Mouse (Mus musculus): Measurements from ENCODE around the gene Mpzl2. TPM values are rescaled to one million over a fixed set of nuclear protein-coding genes. Genes with fewer than 3 reads are reported as not detected.

Gene Mpzl2
- total RNA-seq, 1 experiment: 13.3 TPM

DNA sequence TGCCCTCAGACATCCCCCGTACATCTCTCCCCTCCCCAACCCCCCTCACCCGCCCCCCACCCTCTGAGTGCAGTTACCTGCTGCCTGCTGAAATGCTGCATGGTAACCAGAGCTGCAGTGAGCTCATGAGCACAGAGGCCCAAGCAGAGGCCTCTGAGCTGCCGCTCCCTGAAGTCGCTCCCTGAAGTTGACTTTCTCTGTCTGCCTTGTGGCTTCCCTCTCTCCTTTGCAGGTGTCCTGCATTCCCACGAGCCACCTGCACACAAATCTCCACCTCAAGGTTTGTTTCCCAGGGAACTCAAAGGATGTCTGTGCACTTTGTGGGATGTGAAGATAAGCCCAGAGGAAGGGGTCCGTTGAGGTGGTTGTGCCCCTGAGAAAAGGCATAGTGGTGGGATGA is 28.3 kb upstream of the Mpzl2 start:
- no peak overlapping the region for H3K4me3 ChIP-seq (ENCODE audit: insufficient read depth in 1 of 2, low read depth in 1 of 2, low read length in 2 of 2, poor library complexity in 1 of 2, severe bottlenecking in 1 of 2)

DNA sequence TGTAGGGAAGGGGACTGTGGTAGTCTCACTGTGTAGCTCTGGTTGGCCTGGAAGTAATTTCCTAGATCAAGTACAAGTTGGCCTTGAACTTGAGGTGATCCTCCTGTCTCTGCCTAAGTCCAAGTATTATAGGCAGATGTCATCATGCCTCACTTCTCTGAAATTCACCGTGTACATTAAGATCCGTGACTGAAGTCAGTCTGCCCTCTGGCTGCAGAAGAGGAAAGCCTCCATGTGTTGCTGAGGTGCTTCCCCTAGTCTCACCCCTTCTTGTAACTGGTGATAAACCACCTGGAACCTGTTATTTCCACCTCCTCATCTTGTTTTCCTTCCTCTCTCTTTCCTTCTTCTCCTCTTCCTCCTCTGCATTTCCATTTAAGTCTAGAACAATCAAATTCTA is 24.7 kb upstream of the Mpzl2 start:
- in situ Hi-C loops (cut with MboI; ENCODE audit: low sequenced_read_pairs in 2 of 2, unreplicated experiment in 2 of 2): no loop called here
- no peak for DNase-seq (ENCODE audit: low read depth, low spot score)
- Histone ChIP-seq H3K9ac (ENCODE audit: insufficient read depth, low read depth, low read length, poor library complexity, severe bottlenecking) (no peak overlapping the region), H3K36me3 (ENCODE audit: control insufficient read depth, insufficient read depth, low read length, poor library complexity, severe bottlenecking) (no peaks in the 10 kb centered on the region), H3K4me1 (ENCODE audit: control insufficient read depth in 2 of 2, insufficient read depth in 2 of 2, low read length in 2 of 2, poor library complexity in 1 of 2) (no peaks in the 10 kb centered on the region), H3K4me3 (ENCODE audit: insufficient read depth in 1 of 2, low read depth in 1 of 2, low read length in 2 of 2, poor library complexity in 1 of 2, severe bottlenecking in 1 of 2) (no peak overlapping the region), H3K27ac (ENCODE audit: insufficient read depth, low read depth, low read length, poor library complexity, severe bottlenecking) (no peak overlapping the region), H3K9me3 (ENCODE audit: control insufficient read depth, insufficient read depth, low read depth, low read length) (no peaks in the 10 kb centered on the region)
- TF ChIP-seq CHD2 (IDR thresholded peaks at IDR 0.05; ENCODE audit: low read depth, low read length): no peak
- no peak for TF ChIP-seq ZNF384 (IDR thresholded peaks at IDR 0.05; ENCODE audit: low read depth, low read length)
- no peak for TF ChIP-seq MAFK (IDR thresholded peaks at IDR 0.05; ENCODE audit: insufficient read depth, low read depth, low read length)
- no peak for TF ChIP-seq HCFC1 (IDR thresholded peaks at IDR 0.05; ENCODE audit: borderline replicate concordance, insufficient read depth, low read length)
- TF ChIP-seq ZC3H11A (IDR thresholded peaks at IDR 0.05; ENCODE audit: borderline replicate concordance, low read depth, low read length): no peak

More for the DNA sequence above, 28.3 kb upstream of the Mpzl2 start:
- Histone ChIP-seq H3K4me1 (ENCODE audit: control insufficient read depth in 2 of 2, insufficient read depth in 2 of 2, low read length in 2 of 2, poor library complexity in 1 of 2) (no peaks in the 10 kb centered on the region; a peak in 1 of 4 replicates), H3K36me3 (ENCODE audit: control insufficient read depth, insufficient read depth, low read length, poor library complexity, severe bottlenecking) (no peaks in the 10 kb centered on the region), H3K9ac (ENCODE audit: insufficient read depth, low read depth, low read length, poor library complexity, severe bottlenecking) (no peak overlapping the region), H3K9me3 (ENCODE audit: control insufficient read depth, insufficient read depth, low read depth, low read length) (no peaks in the 10 kb centered on the region), H3K27ac (ENCODE audit: insufficient read depth, low read depth, low read length, poor library complexity, severe bottlenecking) (no peak overlapping the region)
- in situ Hi-C loops (cut with MboI; ENCODE audit: low sequenced_read_pairs in 2 of 2, unreplicated experiment in 2 of 2): no loop called here
- TF ChIP-seq MAFK (IDR thresholded peaks at IDR 0.05; ENCODE audit: insufficient read depth, low read depth, low read length) (no peak), ZNF384 (IDR thresholded peaks at IDR 0.05; ENCODE audit: low read depth, low read length) (no peak)
- DNase-seq (ENCODE audit: low read depth, low spot score): no peak

DNA sequence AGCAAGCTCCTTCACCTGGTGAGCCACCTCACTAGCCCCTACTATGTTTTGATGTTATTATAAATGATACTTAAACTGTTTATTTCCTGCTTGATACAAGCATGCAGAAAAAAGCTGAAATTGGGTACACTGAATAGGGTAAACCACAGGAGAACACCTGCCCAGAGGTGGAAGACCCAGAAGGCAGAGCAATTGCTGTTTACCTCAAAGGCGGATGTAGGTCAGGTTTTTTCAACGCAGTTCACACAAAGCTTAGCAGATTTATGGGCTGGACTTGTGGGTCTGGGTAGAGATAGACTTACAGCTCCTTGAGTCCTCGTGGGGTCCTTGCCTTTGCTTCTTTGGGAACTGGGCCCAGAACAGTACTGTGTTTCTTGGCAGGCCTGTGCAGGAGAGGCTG is 23.8 kb upstream of the Mpzl2 start:
- Histone ChIP-seq H3K9ac (ENCODE audit: insufficient read depth, low read depth, low read length, poor library complexity, severe bottlenecking) (no peak overlapping the region), H3K4me1 (ENCODE audit: control insufficient read depth in 2 of 2, insufficient read depth in 2 of 2, low read length in 2 of 2, poor library complexity in 1 of 2) (no peaks in the 10 kb centered on the region), H3K36me3 (ENCODE audit: control insufficient read depth, insufficient read depth, low read length, poor library complexity, severe bottlenecking) (no peaks in the 10 kb centered on the region), H3K4me3 (ENCODE audit: insufficient read depth in 1 of 2, low read depth in 1 of 2, low read length in 2 of 2, poor library complexity in 1 of 2, severe bottlenecking in 1 of 2) (no peak overlapping the region), H3K9me3 (ENCODE audit: control insufficient read depth, insufficient read depth, low read depth, low read length) (no peaks in the 10 kb centered on the region), H3K27ac (ENCODE audit: insufficient read depth, low read depth, low read length, poor library complexity, severe bottlenecking) (no peak overlapping the region)
- in situ Hi-C loops (cut with MboI; ENCODE audit: low sequenced_read_pairs in 2 of 2, unreplicated experiment in 2 of 2): no loop called here
- TF ChIP-seq CHD2 (IDR thresholded peaks at IDR 0.05; ENCODE audit: low read depth, low read length) (no peak), ZNF384 (IDR thresholded peaks at IDR 0.05; ENCODE audit: low read depth, low read length) (no peak)
- DNase-seq (ENCODE audit: low read depth, low spot score): no peak

DNA sequence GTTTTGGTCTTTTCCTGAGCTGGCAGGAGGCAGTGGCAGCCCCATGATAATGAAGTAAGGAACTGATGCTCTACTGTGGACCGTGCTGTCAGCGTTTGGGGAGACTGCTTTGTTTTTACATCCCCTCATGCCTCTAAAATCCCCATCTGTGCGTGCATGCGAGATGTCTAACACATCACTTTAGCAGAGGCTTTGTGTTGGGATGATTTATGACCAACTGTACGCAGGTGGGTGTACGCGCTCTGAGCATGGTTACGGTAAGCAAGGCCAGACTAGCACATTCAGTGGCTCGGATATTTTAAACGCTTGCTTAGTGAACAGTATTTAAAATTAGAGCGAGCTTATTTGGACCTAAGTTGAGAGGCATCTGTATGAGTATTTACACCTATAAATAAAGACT is 21.6 kb upstream of the Mpzl2 start:
- H3K4me3 ChIP-seq (ENCODE audit: insufficient read depth in 1 of 2, low read depth in 1 of 2, low read length in 2 of 2, poor library complexity in 1 of 2, severe bottlenecking in 1 of 2): no peak overlapping the region
- DNase-seq (ENCODE audit: low read depth, low spot score): no peak
- TF ChIP-seq HCFC1 (IDR thresholded peaks at IDR 0.05; ENCODE audit: borderline replicate concordance, insufficient read depth, low read length) (no peak), ZNF384 (IDR thresholded peaks at IDR 0.05; ENCODE audit: low read depth, low read length) (no peak), MAFK (IDR thresholded peaks at IDR 0.05; ENCODE audit: insufficient read depth, low read depth, low read length) (no peak), ZC3H11A (IDR thresholded peaks at IDR 0.05; ENCODE audit: borderline replicate concordance, low read depth, low read length) (no peak), CHD2 (IDR thresholded peaks at IDR 0.05; ENCODE audit: low read depth, low read length) (no peak)
- no peak overlapping the region for H3K9ac ChIP-seq (ENCODE audit: insufficient read depth, low read depth, low read length, poor library complexity, severe bottlenecking)
- no peak overlapping the region for H3K27ac ChIP-seq (ENCODE audit: insufficient read depth, low read depth, low read length, poor library complexity, severe bottlenecking)
- no peaks in the 10 kb centered on the region for H3K9me3 ChIP-seq (ENCODE audit: control insufficient read depth, insufficient read depth, low read depth, low read length)
- H3K36me3 ChIP-seq (ENCODE audit: control insufficient read depth, insufficient read depth, low read length, poor library complexity, severe bottlenecking): no peaks in the 10 kb centered on the region
- no peaks in the 10 kb centered on the region for H3K4me1 ChIP-seq (ENCODE audit: control insufficient read depth in 2 of 2, insufficient read depth in 2 of 2, low read length in 2 of 2, poor library complexity in 1 of 2)
- in situ Hi-C loops (cut with MboI; ENCODE audit: low sequenced_read_pairs in 2 of 2, unreplicated experiment in 2 of 2): no loop called here

DNA sequence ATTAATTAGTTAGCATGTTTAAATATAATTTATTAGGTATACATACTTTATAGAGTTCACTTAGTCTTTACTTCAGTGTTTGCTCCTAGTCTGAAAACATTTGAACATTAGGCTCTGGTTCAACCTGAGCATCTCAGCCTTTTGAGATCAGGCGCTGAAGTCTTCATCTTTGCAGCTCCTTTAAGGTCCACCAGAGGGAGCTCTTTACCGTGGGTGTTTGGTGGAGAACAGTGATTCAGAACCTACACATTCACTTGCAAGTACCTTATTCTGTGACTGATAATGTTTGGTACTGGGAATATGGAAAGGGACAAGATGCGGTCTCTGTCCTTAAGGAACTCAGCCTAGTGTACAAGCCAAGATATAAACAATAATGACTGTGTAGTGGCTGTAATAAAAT is 16.8 kb upstream of the Mpzl2 start:
- Histone ChIP-seq H3K9me3 (ENCODE audit: control insufficient read depth, insufficient read depth, low read depth, low read length) (no peaks in the 10 kb centered on the region), H3K27ac (ENCODE audit: insufficient read depth, low read depth, low read length, poor library complexity, severe bottlenecking) (no peak overlapping the region), H3K9ac (ENCODE audit: insufficient read depth, low read depth, low read length, poor library complexity, severe bottlenecking) (no peak overlapping the region), H3K4me3 (ENCODE audit: insufficient read depth in 1 of 2, low read depth in 1 of 2, low read length in 2 of 2, poor library complexity in 1 of 2, severe bottlenecking in 1 of 2) (no peak overlapping the region), H3K36me3 (ENCODE audit: control insufficient read depth, insufficient read depth, low read length, poor library complexity, severe bottlenecking) (no peaks in the 10 kb centered on the region), H3K4me1 (ENCODE audit: control insufficient read depth in 2 of 2, insufficient read depth in 2 of 2, low read length in 2 of 2, poor library complexity in 1 of 2) (no peaks in the 10 kb centered on the region)
- DNase-seq (ENCODE audit: low read depth, low spot score): peak; percentile 71
- in situ Hi-C loops (cut with MboI; ENCODE audit: low sequenced_read_pairs in 2 of 2, unreplicated experiment in 2 of 2): loop anchor here (10.0 kb wide), 1 partner anchor 122 kb away; no protein-coding TSS in a partner anchor
- TF ChIP-seq ZC3H11A (IDR thresholded peaks at IDR 0.05; ENCODE audit: borderline replicate concordance, low read depth, low read length) (peak; percentile 70; the same call in 1 of the 2 replicates), MAFK (IDR thresholded peaks at IDR 0.05; ENCODE audit: insufficient read depth, low read depth, low read length) (no peak)

Measured in ES-E14 (cell line).